Mouse (Mus musculus): ENCODE measurements around the gene Cplx3.

The Cplx3 gene

DNA sequence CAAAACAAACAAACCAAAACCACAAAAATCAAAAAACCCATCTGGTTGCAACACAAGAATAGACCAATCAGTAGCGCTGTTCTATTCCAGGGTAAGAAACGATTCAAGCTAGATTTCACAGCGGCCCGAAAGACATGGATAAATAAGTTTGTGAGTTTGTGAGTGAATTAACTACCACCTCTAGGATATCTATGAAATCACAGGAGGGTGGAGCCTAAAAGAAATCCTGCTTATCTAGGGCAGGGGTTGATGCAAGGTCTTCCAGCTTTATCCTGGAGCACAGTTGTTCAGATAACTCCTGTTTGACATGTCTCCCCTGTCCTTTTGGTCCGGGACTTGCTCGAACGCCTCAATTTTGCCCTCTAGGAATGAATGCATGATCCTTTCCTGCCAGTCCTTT lies 45.8 kb downstream of the Cplx3 start:
- no peak for DNase-seq (ENCODE audit: inconsistent ontology term)

DNA sequence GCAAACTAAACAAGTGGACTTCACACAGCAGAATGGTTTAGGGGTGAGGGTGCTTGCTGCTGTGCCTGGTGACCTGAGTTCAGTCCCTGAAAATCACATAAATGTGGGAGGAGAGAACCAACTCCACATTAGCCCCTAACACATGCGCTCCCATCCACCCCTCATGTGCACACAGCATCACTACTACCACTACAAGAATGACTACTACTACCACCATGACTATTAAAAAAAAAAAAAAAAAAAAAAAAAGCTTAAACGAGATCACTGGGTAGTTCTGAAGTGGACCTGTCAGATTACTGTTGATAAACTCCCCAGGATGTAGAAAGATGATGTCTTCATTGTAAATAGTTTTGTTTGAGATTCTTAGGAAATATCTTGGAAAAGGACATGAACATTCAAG lies 46.5 kb downstream of the Cplx3 start:
- no peak for DNase-seq (ENCODE audit: inconsistent ontology term)

DNA sequence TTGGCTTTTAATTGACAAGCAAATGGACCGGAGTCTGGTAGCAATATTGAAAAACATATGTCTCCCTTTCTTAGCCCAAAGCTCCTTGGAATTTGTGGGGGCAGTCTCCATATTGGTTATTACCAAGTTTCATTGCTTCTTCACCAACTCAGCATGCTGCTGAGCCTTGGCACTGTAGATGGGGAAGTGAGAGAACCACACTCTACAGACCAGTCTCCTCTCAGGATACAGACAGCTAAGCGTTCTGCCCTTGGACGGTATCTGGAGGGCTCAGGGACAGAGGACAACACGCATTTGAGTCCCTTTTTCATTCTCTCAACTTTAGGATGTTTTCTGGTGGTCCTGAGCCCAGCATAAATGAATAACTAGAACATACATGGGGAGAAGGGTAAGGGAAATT lies 47.5 kb downstream of the Cplx3 start:
- no peak for DNase-seq (ENCODE audit: inconsistent ontology term)

- DNase-seq (ENCODE audit: inconsistent ontology term) = no peak
Observed at GRCm38 (mm10) chr9:57557215-57557614, 48.9 kb downstream of the Cplx3 start.

DNA sequence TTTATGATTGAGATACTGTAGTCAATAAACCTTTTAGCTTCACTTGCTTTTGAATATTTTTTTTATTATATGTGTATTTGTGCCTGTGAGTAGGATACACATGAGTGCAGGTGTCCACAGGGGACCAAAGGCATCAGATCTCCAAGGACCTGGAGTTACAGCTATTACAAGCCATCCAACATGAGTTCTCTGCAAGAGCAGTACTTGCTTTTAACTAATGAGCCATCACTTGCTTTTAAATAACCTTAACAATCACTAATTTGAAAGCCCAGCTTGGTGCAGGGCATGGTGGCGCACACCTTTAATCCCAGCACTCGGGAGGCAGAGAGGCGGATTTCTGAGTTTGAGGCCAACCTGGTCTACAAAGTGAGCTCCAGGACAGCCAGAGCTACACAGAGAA lies 51.3 kb downstream of the Cplx3 start:
- DNase-seq (ENCODE audit: inconsistent ontology term) = no peak

DNA sequence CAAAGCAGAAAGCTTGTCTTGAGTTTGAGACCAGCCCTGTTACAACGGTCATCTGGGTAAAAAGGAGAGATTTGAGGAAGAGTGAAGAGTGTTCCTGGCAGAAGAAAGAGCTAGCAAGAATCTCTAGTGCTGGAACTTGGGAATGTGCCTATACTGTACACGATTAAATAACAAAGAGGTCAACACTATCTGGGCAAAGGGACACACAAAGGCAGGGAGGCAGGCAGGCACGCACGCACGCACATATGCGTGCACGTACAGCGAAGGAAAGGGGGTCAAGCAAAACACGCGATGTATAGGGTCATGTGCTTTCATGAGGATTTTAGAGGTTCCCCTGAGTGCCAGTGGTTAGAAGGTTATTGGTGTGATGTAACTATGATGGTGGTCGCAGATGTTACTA lies 53.0 kb downstream of the Cplx3 start:
- no peak for DNase-seq (ENCODE audit: inconsistent ontology term)

DNA sequence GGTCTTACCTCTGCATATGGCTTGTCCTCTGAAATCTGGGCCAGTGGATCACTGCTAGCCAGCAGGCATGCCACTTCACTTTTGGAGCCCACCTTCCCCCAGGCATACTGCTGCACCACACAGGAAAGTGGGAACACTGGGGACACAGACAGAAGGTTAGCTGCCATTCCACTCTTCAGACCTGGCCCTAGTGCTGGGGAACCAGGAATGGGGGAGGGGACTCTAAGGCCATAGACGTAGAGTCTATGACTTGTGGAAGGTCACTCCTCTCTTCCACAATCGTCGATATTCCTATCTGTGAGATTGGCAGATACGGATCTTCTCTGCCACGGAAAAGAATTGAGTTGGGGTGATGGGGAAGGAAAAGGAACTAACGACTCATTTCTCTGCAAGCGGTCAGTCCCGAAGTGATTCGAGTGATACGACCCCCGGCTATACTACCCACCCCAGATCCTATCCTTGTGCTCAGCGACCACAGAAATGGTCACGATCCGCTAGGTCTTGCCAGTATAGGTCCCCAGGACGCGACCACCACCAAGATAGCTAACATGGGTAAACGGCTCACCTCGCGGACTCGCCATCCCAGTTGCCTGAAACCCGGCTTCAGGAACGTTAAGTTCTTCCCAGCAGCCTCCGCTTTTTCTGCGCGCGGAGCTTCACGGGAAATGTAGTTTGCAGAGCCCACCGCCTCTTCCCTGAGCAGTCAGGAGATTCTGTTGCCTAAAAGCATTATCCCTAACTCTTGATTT lies 53.8 kb downstream of the Cplx3 start, which contains the start of gene Mpi:
Gene Mpi (minus strand): TSS at position 625 of the 749 bp plus-strand sequence.
- DNase-seq (ENCODE audit: inconsistent ontology term) = peak; percentile 44

GRCm38 (mm10) chr9:57550126-57550862 lies 55.8 kb downstream of the Cplx3 start:
- DNase-seq (ENCODE audit: inconsistent ontology term) = no peak
